Mouse (Mus musculus) 3T3-L1 (cell line): ENCODE measurements around the gene Spa17.

Experiments
- DNase-seq: peaks from one replicate; pipeline ENCODE4 v3.0.0-alpha.2; 2015; ENCODE audit warnings: low read depth, low spot score

The Spa17 gene

GRCm38 (mm10) chr9:37563805-37564204 lies 49.7 kb downstream of the Spa17 start:
- DNase-seq: no peak

- no peak for DNase-seq
Measured at GRCm38 (mm10) chr9:37560617-37561016, 52.9 kb downstream of the Spa17 start.

- no peak for DNase-seq
Measured at GRCm38 (mm10) chr9:37556366-37556765, 57.2 kb downstream of the Spa17 start.

GRCm38 (mm10) chr9:37554838-37555748 lies 58.4 kb downstream of the Spa17 start, which contains the start of gene Siae:
TSS of gene Siae (plus strand) at chr9:37555698.
- no peak for DNase-seq

GRCm38 (mm10) chr9:37554279-37554678 lies 59.2 kb downstream of the Spa17 start:
- DNase-seq: peak; percentile 10
